Mouse (Mus musculus): ENCODE measurements at regions not wholly inside any gene's neighbourhood (a gene's known extent, or its start where the extent isn't known, plus 50 kb on each side); places are given as distances from the start of the nearest gene placed in this dataset.

DNA sequence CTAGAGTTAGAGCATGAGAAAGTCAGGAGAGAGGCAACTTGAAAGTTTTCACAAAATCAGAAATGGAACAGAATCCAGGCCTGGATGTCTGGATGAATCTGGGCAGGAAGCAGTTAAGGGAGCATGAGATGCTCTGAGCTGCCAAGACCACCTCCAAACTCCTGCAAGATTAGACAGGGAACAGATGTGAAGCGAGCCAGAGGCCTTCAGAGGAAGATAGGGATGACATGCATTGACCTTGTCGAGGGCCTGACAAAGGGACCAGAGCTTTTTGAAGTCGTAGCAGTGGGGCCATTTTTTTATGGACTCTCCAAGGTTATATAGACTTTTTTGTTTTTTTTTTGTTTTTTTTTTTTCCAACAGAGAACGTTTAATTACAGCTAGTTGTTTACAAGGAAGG is 1886.9 kb upstream of the 5930422O12Rik start:
- dilution Hi-C loops (cut with MboI; ENCODE audit: extremely low pct_ligation_motif_present, extremely low pct_unique_long_range_greater_than_20kb, low sequenced_read_pairs) (no loop called here), in situ Hi-C loops (cut with MboI; ENCODE audit: low pct_ligation_motif_present, low pct_unique_long_range_greater_than_20kb, low sequenced_read_pairs) (no loop called here)
- Histone ChIP-seq H3K27ac (ENCODE audit: insufficient read depth, low read depth) (no peak overlapping the region), H3K27me3 (replicated peaks) (no peaks in the 10 kb centered on the region), H3K4me1 (ENCODE audit: control insufficient read depth in 1 of 2, insufficient read depth in 2 of 2) (peaks cover 0 to 3% of the 10 kb centered on the region in 2 experiments; a peak in 2 of 4 replicates), H3K4me3 (replicated peaks in 1 of 3; ENCODE audit: low read depth in 2 of 3, low read length in 2 of 3, poor library complexity in 1 of 3) (no peak overlapping the region), H3K4me2 (ENCODE audit: insufficient read depth, low read depth, poor library complexity, severe bottlenecking) (no peak overlapping the region), H3K9me3 (replicated peaks; ENCODE audit: low read length) (no peaks in the 10 kb centered on the region), H3K79me2 (replicated peaks; ENCODE audit: control insufficient read depth, extremely low read depth, insufficient read depth, poor library complexity, severe bottlenecking) (no peaks in the 10 kb centered on the region), H3K9ac (ENCODE audit: insufficient read depth, low read depth) (no peak overlapping the region), H3K36me3 (replicated peaks in 1 of 2; ENCODE audit: control insufficient read depth in 1 of 2, insufficient read depth in 1 of 2, low read length in 1 of 2) (no peaks in the 10 kb centered on the region)
- DNase-seq (ENCODE audit: extremely low read depth): no peak
- no peak for TF ChIP-seq RAD21 (IDR thresholded peaks at IDR 0.05; ENCODE audit: low read depth, low read length)
- TF ChIP-seq MAX (IDR thresholded peaks at IDR 0.05; ENCODE audit: low read length): no peak
- TF ChIP-seq TCF12 (IDR thresholded peaks at IDR 0.05; ENCODE audit: low read depth, low read length): no peak
- no peak for TF ChIP-seq MYC (IDR thresholded peaks at IDR 0.05; ENCODE audit: low read depth, low read length)
- TF ChIP-seq JUN (IDR thresholded peaks at IDR 0.05; ENCODE audit: insufficient read depth, low read depth, low read length): no peak

DNA sequence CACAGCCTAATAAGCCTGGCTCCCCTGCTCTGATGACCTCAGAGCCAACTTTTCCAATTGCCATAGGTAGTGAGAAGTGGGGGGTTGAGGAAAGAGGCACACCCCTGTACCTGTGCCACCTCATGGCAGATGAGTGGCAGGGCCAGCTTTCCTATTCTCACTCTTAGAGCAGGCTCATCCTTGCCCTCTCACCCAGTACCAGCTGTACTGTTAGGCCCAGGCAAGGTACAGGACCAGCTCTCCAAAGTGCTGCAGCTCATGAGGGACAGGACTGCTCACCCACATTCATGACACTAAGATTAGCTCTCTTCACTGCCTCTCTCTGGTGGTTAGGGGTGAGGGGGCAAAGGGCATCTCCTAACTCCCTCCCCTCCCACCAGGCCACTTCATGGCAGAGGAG is 1854.4 kb upstream of the 5930422O12Rik start:
- Histone ChIP-seq H3K36me3 (replicated peaks in 1 of 2; ENCODE audit: control insufficient read depth in 1 of 2, insufficient read depth in 1 of 2, low read length in 1 of 2) (no peaks in the 10 kb centered on the region), H3K4me2 (ENCODE audit: insufficient read depth, low read depth, poor library complexity, severe bottlenecking) (no peak overlapping the region), H3K4me1 (ENCODE audit: control insufficient read depth in 1 of 2, insufficient read depth in 2 of 2) (no peaks in the 10 kb centered on the region), H3K79me2 (replicated peaks; ENCODE audit: control insufficient read depth, extremely low read depth, insufficient read depth, poor library complexity, severe bottlenecking) (no peaks in the 10 kb centered on the region), H3K27ac (ENCODE audit: insufficient read depth, low read depth) (no peak overlapping the region), H3K9me3 (replicated peaks; ENCODE audit: low read length) (no peaks in the 10 kb centered on the region), H3K27me3 (replicated peaks) (no peaks in the 10 kb centered on the region), H3K4me3 (replicated peaks in 1 of 3; ENCODE audit: low read depth in 2 of 3, low read length in 2 of 3, poor library complexity in 1 of 3) (no peak overlapping the region), H3K9ac (ENCODE audit: insufficient read depth, low read depth) (no peak overlapping the region)
- TF ChIP-seq JUND (conservative IDR thresholded peaks at IDR 0.05; ENCODE audit: low read depth, low read length): no peak
- TF ChIP-seq TBP (conservative IDR thresholded peaks at IDR 0.05; ENCODE audit: low read depth, low read length): no peak
- TF ChIP-seq POLR2AphosphoS2 (IDR thresholded peaks at IDR 0.05; ENCODE audit: low read depth, low read length): no peak
- no peak for TF ChIP-seq UBTF (IDR thresholded peaks at IDR 0.05; ENCODE audit: low read depth, low read length)
- TF ChIP-seq CHD1 (IDR thresholded peaks at IDR 0.05; ENCODE audit: low read depth, low read length): no peak
- no peak for TF ChIP-seq MAFK (IDR thresholded peaks at IDR 0.05; ENCODE audit: insufficient replicate concordance, low read length)
- TF ChIP-seq ZMIZ1 (IDR thresholded peaks at IDR 0.05; ENCODE audit: low read depth, low read length): no peak
- no peak for TF ChIP-seq USF1 (IDR thresholded peaks at IDR 0.05; ENCODE audit: low read depth, low read length)
- no peak for TF ChIP-seq RAD21 (IDR thresholded peaks at IDR 0.05; ENCODE audit: low read depth, low read length)
- no peak for TF ChIP-seq SMC3 (IDR thresholded peaks at IDR 0.05; ENCODE audit: low read depth, low read length)
- no peak for TF ChIP-seq PAX5 (IDR thresholded peaks at IDR 0.05; ENCODE audit: low read length)
- no peak for TF ChIP-seq MEF2A (IDR thresholded peaks at IDR 0.05; ENCODE audit: borderline replicate concordance, low read depth, low read length)
- no peak for TF ChIP-seq BHLHE40 (IDR thresholded peaks at IDR 0.05; ENCODE audit: low read depth, low read length)
- TF ChIP-seq CTCF (conservative IDR thresholded peaks at IDR 0.05 in 1 of 2, IDR thresholded peaks at IDR 0.05 in 1 of 2; ENCODE audit: low read depth in 2 of 2, low read length in 2 of 2): no peak
- no peak for TF ChIP-seq HCFC1 (IDR thresholded peaks at IDR 0.05; ENCODE audit: low read depth, low read length)
- TF ChIP-seq ZC3H11A (IDR thresholded peaks at IDR 0.05; ENCODE audit: low read depth, low read length): no peak
- no peak for TF ChIP-seq CHD2 (IDR thresholded peaks at IDR 0.05; ENCODE audit: low read length)
- TF ChIP-seq ELF1 (IDR thresholded peaks at IDR 0.05; ENCODE audit: low read depth, low read length): no peak
- TF ChIP-seq ZNF384 (IDR thresholded peaks at IDR 0.05; ENCODE audit: low read depth, low read length): no peak
- dilution Hi-C loops (cut with MboI; ENCODE audit: extremely low pct_ligation_motif_present, extremely low pct_unique_long_range_greater_than_20kb, low sequenced_read_pairs) (no loop called here), in situ Hi-C loops (cut with MboI; ENCODE audit: low pct_ligation_motif_present, low pct_unique_long_range_greater_than_20kb, low sequenced_read_pairs) (no loop called here)
- DNase-seq (ENCODE audit: extremely low read depth): no peak
